Mouse (Mus musculus): ENCODE measurements around the gene Nck1.

GRCm38 (mm10) chr9:100465988-100466387 is 79.9 kb downstream of the Nck1 start:
- TF ChIP-seq ZC3H11A (IDR thresholded peaks at IDR 0.05; ENCODE audit: borderline replicate concordance, low read depth, low read length) (no peak), HCFC1 (IDR thresholded peaks at IDR 0.05; ENCODE audit: borderline replicate concordance, insufficient read depth, low read length) (no peak)

Data from ES-E14 (cell line).